Mouse (Mus musculus): ENCODE measurements around the gene Elmsan1.

- TF ChIP-seq CHD2 (IDR thresholded peaks at IDR 0.05; ENCODE audit: low read depth, low read length) (no peak), HCFC1 (IDR thresholded peaks at IDR 0.05; ENCODE audit: borderline replicate concordance, insufficient read depth, low read length) (no peak)
Observed at GRCm38 (mm10) chr12:84211021-84211538, 7.6 kb downstream of the Elmsan1 start.

All from ES-E14 (cell line).